Mouse (Mus musculus) liver, embryonic 14.5 days (tissue): ENCODE results near the gene Pdyn.

Experiments used
- CTCF ChIP-seq: IDR thresholded peaks from 2 replicates; pipeline ENCODE4 v1.5.1; 2016; ENCODE audit warnings: antibody characterized with exemption, low read depth, control low read depth
- EP300 ChIP-seq: IDR thresholded peaks from 2 replicates; pipeline ENCODE4 v1.6.1; 2016; ENCODE audit warnings: antibody characterized with exemption, low read depth

GRCm38 (mm10) chr2:129742016-129742415, 42.4 kb upstream of the Pdyn start:
- TF ChIP-seq CTCF (no peak), EP300 (no peak)
